Mouse (Mus musculus): ENCODE data around the gene Atxn2l.

Gene Atxn2l

GRCm38 (mm10) chr7:126460623-126461399, 42.4 kb downstream of the Atxn2l start:
- no peak for DNase-seq

- no peak for DNase-seq
Observed at GRCm38 (mm10) chr7:126458844-126459618, 44.2 kb downstream of the Atxn2l start.

GRCm38 (mm10) chr7:126458225-126458624, 45.0 kb downstream of the Atxn2l start:
- DNase-seq = no peak

GRCm38 (mm10) chr7:126456382-126457266, 46.6 kb downstream of the Atxn2l start:
- DNase-seq = no peak

- DNase-seq = no peak
Observed at GRCm38 (mm10) chr7:126455242-126455641, 48.0 kb downstream of the Atxn2l start.

GRCm38 (mm10) chr7:126453861-126454260, 49.4 kb downstream of the Atxn2l start:
- DNase-seq = no peak

- no peak for DNase-seq
Observed at GRCm38 (mm10) chr7:126452244-126452643, 51.0 kb downstream of the Atxn2l start.

- DNase-seq = no peak
Observed at GRCm38 (mm10) chr7:126450641-126451040, 52.6 kb downstream of the Atxn2l start.

- DNase-seq = no peak
Observed at GRCm38 (mm10) chr7:126449991-126450390, 53.2 kb downstream of the Atxn2l start.

- no peak for DNase-seq
Observed at GRCm38 (mm10) chr7:126448481-126448880, 54.8 kb downstream of the Atxn2l start.

GRCm38 (mm10) chr7:126446217-126446616, 57.0 kb downstream of the Atxn2l start:
- DNase-seq = no peak

- no peak for DNase-seq
Observed at GRCm38 (mm10) chr7:126445104-126445815, 58.0 kb downstream of the Atxn2l start.

- DNase-seq = no peak
Observed at GRCm38 (mm10) chr7:126444536-126444935, 58.7 kb downstream of the Atxn2l start.

GRCm38 (mm10) chr7:126443997-126444396, 59.2 kb downstream of the Atxn2l start:
- DNase-seq = no peak
